Comparison of ENCODE assay signal across 12 mouse cellular contexts in genomic region chr19:44928185-44928584, GRCm38 (mm10). TPM values are rescaled to one million over a fixed set of nuclear protein-coding genes. Genes with fewer than 3 reads are reported as not detected.
DNase-seq lines count a peak whose midpoint lies in the region; ATAC-seq and TF ChIP-seq lines count a peak whose summit lies in the region.
"Had no signal": no experiment of that assay in that cellular context is flagged by ENCODE, and none has a peak within 500 bp of the region (broad histone marks: within the 10 kb centered on the region; RNA-seq: fewer than 3 reads in every experiment).

No protein-coding gene starts in this region.

- WGBS in stomach, embryonic 14.5 days, result 48% methylated on average over 8 of the region's 8 CpGs
- whole genome bisulfite sequencing in stomach, postnatal 0 days, result 49% methylated on average over 8 of the region's 8 CpGs
- WGBS in intestine, embryonic 15.5 days, result 41% methylated on average over 8 of the region's 8 CpGs

- no peak for TF ChIP-seq EP300 in stomach, postnatal 0 days (optimal IDR thresholded peaks at IDR 0.05)

- no peak overlapping the region for H3K4me3 ChIP-seq in stomach, embryonic 14.5 days (ENCODE audit: low read depth, low read length)
- no peak overlapping the region for H3K4me3 ChIP-seq in stomach, postnatal 0 days (ENCODE audit: low read depth, low read length)
- no peak overlapping the region for H3K4me3 ChIP-seq in intestine, embryonic 15.5 days (replicated peaks)
- H3K4me3 ChIP-seq: layer of hippocampus, adult 2 months had no signal

- TF ChIP-seq CTCF in stomach, postnatal 0 days (IDR thresholded peaks at IDR 0.05; ENCODE audit: low read depth), result no peak

- H3K9ac ChIP-seq in stomach, embryonic 14.5 days (replicated peaks; ENCODE audit: low read depth, low read length), result no peak overlapping the region
- no peak overlapping the region for H3K9ac ChIP-seq in stomach, postnatal 0 days (ENCODE audit: low read length)
- no peak overlapping the region for H3K9ac ChIP-seq in intestine, embryonic 15.5 days

- ATAC-seq in frontal cortex, adult (ENCODE audit: low TSS enrichment), result no peak
- no peak for ATAC-seq in stomach, embryonic 14.5 days (ENCODE audit: insufficient number of reproducible peaks, insufficient read depth, low FRiP score, low read depth)
- no peak for ATAC-seq in stomach, postnatal 0 days (ENCODE audit: low FRiP score, low TSS enrichment)
- ATAC-seq in intestine, embryonic 15.5 days, result no peak
- ATAC-seq: inflammation-experienced regulatory T-cells, adult 6 months had no signal

- H3K4me1 ChIP-seq in stomach, embryonic 14.5 days (ENCODE audit: control insufficient read depth, insufficient read depth, low read length), result peaks cover 21% of the 10 kb centered on the region; the same call in 1 of the 2 replicates
- H3K4me1 ChIP-seq in stomach, postnatal 0 days (replicated peaks; ENCODE audit: control insufficient read depth, insufficient read depth), result peaks cover 2% of the 10 kb centered on the region; the same call in 1 of the 2 replicates
- peaks cover 22% of the 10 kb centered on the region for H3K4me1 ChIP-seq in intestine, embryonic 15.5 days (replicated peaks)

- no peaks in the 10 kb centered on the region for H3K9me3 ChIP-seq in stomach, embryonic 14.5 days (ENCODE audit: control insufficient read depth, low read depth, low read length)
- H3K9me3 ChIP-seq in stomach, postnatal 0 days (ENCODE audit: control insufficient read depth, low read length), result no peaks in the 10 kb centered on the region
- no peaks in the 10 kb centered on the region for H3K9me3 ChIP-seq in intestine, embryonic 15.5 days

- no peak overlapping the region for H3K4me2 ChIP-seq in stomach, embryonic 14.5 days (replicated peaks; ENCODE audit: low read depth, low read length)
- no peak overlapping the region for H3K4me2 ChIP-seq in stomach, postnatal 0 days (replicated peaks; ENCODE audit: low read depth)
- no peak overlapping the region for H3K4me2 ChIP-seq in intestine, embryonic 15.5 days (replicated peaks)

- no peaks in the 10 kb centered on the region for H3K36me3 ChIP-seq in stomach, embryonic 14.5 days (ENCODE audit: control insufficient read depth, insufficient read depth, low read length)
- no peaks in the 10 kb centered on the region for H3K36me3 ChIP-seq in stomach, postnatal 0 days (ENCODE audit: control insufficient read depth, insufficient read depth, low read length)
- H3K36me3 ChIP-seq in intestine, embryonic 15.5 days, result no peaks in the 10 kb centered on the region

- peak; percentile 17 to 24 for DNase-seq in frontal cortex, postnatal 36 days (ENCODE audit: low spot score in 2 of 2)
- no peak for DNase-seq in stomach, postnatal 0 days (ENCODE audit: low spot score)
- DNase-seq in embryo, embryonic 10.5 days (ENCODE audit: low spot score), result no peak
- DNase-seq in B cell, adult 2 months, result no peak
- DNase-seq in layer of hippocampus, adult 11-12 months (ENCODE audit: low spot score), result no peak
- DNase-seq: adrenal gland, postnatal 36 days; lung, adult 18-20 months had no signal

- H3K27ac ChIP-seq in stomach, embryonic 14.5 days (ENCODE audit: low read length), result peak overlapping the region; percentile 53
- no peak overlapping the region for H3K27ac ChIP-seq in stomach, postnatal 0 days (replicated peaks)
- peak overlapping the region; percentile 4; the same call in 1 of the 2 replicates for H3K27ac ChIP-seq in intestine, embryonic 15.5 days
- H3K27ac ChIP-seq: layer of hippocampus, adult 2 months had no signal

- no peaks in the 10 kb centered on the region for H3K27me3 ChIP-seq in stomach, embryonic 14.5 days (ENCODE audit: control insufficient read depth, insufficient read depth, low read length)
- no peaks in the 10 kb centered on the region for H3K27me3 ChIP-seq in stomach, postnatal 0 days (ENCODE audit: control insufficient read depth, insufficient read depth, low read length)
- H3K27me3 ChIP-seq in intestine, embryonic 15.5 days (replicated peaks), result no peaks in the 10 kb centered on the region

RNA-seq across cellular contexts. Expression of gene Slf2, which starts 2.8 kb away (rescaled TPM):
- polyA plus RNA-seq in stomach, embryonic 14.5 days (2014; fragmentation: Nextera tagmentation; extraction: Ambion mirVana), result 56.5 and 56.7 TPM in 2 replicates
- 9.3 and 9.8 TPM in 2 replicates for polyA plus RNA-seq in stomach, postnatal 0 days (2015; fragmentation: Nextera tagmentation; extraction: Ambion mirVana)
- polyA plus RNA-seq in intestine, embryonic 15.5 days (2015; fragmentation: Nextera tagmentation; extraction: Ambion mirVana), result 31.9 and 33.9 TPM in 2 replicates

Comparison
In these comparisons a context has a peak if more than half of its experiments do, and no peak if none do; other contexts are left out.
1. DNase-seq: peak in frontal cortex, postnatal 36 days (2 of 2); none in stomach, postnatal 0 days (single experiment), embryo, embryonic 10.5 days (single experiment), B cell, adult 2 months (0 of 2) and layer of hippocampus, adult 11-12 months (single experiment).